Mouse (Mus musculus) forelimb bud, embryonic 11.5 days (tissue): ENCODE data around the gene Ucn.
A peak's percentile ranks its signal among the peaks of the same experiment; 100 is the strongest.

Experiments used
- DNase-seq: peaks from one replicate; pipeline ENCODE4 v3.0.0-alpha.2; 2012; ENCODE audit warnings: low read depth, low spot score

The Ucn gene

GRCm38 (mm10) chr5:31138241-31138967 lies at the start of gene Ucn:
Ucn (minus strand) TSS chr5:31138829.
- DNase-seq, result no peak

DNA sequence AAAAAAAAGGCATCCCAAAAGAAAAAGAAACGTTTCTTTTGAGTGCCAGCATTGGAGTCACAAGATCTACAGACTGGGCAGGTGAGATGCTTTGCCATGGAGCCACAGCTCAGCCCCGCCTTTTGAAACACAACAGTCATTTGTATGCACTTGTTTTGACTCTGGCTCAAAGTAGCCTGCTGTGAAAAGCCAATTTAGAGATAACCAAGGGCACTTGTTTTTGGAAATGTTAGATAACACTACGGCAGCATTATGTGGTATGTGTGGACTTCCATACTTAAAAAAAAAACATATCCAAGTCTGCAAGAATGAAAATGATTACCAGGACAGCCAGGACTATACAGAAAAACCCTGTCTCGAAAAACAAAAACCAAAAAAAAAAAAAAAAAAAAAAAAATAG lies 45.0 kb upstream of the Ucn start:
- no peak for DNase-seq

DNA sequence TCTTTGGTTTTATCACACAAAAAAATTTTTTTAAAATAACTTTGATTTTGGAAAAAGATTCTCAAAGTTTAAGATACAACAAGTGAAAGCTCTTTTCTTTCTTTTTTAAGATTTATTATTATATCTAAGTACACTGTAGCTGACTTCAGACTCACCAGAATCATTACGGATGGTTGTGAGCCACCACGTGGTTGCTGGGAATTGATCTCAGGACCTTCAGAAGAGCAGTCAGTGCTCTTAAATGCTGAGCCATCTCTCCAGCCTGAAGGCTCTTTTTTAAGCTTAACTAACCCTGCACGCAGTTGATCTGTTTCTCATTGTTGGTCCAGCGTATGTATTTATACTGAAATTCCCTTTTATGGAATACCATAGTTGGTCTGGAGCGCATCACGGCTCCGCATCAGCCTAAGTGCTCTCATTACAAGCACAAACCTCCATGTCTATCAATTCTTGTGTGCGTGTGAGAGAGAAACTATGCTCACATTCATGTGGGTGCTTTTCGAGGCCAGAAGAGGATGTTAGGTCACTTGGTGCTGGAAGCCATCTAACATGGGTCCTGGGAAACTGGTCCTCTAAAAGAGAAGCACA lies 42.6 kb upstream of the Ucn start:
- no peak for DNase-seq

DNA sequence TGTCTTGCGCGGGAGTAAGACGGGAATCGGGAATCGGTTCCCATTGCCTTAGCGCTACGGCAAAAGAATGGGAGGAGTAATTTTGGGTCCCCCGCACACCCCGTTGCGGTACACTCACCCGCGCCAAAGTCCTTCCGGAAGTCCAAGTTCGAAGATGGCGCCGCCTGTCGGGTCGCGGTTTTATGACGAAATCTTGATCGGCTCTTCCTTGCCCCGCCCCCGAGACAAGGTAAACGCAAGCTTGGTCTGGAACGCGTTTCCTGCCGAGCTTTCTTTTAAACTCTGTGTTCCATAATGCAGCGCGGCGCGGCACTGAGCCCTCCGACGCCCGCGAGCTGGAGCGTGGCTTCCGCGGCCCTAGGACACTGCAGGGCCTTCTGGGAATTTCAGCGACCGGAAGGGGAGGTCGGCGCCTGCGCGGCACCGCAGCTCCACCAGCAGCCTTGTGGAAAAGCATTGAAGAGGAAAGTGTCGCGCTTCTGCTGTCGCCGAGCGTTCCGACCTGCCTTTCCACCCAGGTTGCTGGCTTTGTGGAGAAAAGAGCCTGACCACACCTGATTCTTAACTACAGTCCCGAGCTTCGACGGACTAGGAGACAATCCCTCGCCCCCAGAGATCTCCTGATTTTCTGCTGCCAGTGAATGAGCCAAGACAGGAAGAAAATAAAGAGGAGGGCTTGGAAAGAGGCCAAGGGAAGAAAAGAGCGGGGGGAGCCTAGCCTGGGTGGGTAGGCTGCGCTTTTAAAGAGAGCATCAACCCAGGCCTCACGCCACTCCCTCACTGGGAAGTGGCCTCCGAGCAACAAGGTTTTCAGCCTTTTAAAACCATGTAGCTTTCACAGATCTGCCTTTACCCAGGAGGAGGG lies 41.4 kb upstream of the Ucn start, which contains the start of the genes Gm29609 and Gtf3c2:
Gene Gm29609, minus strand, starts transcription at position 146 of the 865 bp plus-strand sequence.
Gene Gtf3c2, minus strand, starts transcription at position 379 of the 865 bp plus-strand sequence.
- DNase-seq, result peak; percentile 96

- DNase-seq, result peak; percentile 21
Observed at GRCm38 (mm10) chr5:31179301-31179765, 40.7 kb upstream of the Ucn start.

GRCm38 (mm10) chr5:31168630-31169029 lies 30.0 kb upstream of the Ucn start:
- DNase-seq, result no peak

- no peak for DNase-seq
Observed at GRCm38 (mm10) chr5:31164878-31165277, 26.2 kb upstream of the Ucn start.

- no peak for DNase-seq
Observed at GRCm38 (mm10) chr5:31162462-31162861, 23.8 kb upstream of the Ucn start.

GRCm38 (mm10) chr5:31154152-31154553 lies 15.5 kb upstream of the Ucn start, which contains the start of gene Mpv17:
Mpv17 (minus strand) TSS chr5:31154251.
- peak; percentile 88 for DNase-seq

GRCm38 (mm10) chr5:31153516-31154151 lies 15.0 kb upstream of the Ucn start:
- DNase-seq, result no peak

- DNase-seq, result no peak
Observed at GRCm38 (mm10) chr5:31151746-31152145, 13.1 kb upstream of the Ucn start.

DNA sequence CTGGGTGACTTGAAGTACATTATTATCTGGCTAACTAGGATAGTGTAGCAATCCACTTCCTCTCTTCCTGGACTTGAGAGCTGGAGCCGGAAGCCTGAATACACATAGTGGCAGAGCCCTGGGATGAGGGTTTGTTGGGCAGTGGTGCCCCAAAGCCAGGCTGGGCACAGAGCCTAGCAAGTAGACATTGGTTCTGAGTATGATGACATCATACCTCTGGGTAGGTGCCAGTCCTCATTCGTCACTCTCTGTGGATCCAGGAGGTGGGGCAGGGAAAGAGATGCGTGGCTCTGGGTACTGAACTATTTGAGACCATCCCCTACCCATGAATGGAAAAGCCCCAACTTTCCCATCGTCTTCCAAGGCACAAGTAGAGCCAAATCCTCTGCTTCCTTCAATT lies 11.2 kb upstream of the Ucn start:
- DNase-seq, result no peak

- peak; percentile 30 for DNase-seq
Observed at GRCm38 (mm10) chr5:31138968-31139425, 368 bp upstream of the Ucn start.

GRCm38 (mm10) chr5:31137658-31138057 lies 971 bp downstream of the Ucn start:
- no peak for DNase-seq

DNA sequence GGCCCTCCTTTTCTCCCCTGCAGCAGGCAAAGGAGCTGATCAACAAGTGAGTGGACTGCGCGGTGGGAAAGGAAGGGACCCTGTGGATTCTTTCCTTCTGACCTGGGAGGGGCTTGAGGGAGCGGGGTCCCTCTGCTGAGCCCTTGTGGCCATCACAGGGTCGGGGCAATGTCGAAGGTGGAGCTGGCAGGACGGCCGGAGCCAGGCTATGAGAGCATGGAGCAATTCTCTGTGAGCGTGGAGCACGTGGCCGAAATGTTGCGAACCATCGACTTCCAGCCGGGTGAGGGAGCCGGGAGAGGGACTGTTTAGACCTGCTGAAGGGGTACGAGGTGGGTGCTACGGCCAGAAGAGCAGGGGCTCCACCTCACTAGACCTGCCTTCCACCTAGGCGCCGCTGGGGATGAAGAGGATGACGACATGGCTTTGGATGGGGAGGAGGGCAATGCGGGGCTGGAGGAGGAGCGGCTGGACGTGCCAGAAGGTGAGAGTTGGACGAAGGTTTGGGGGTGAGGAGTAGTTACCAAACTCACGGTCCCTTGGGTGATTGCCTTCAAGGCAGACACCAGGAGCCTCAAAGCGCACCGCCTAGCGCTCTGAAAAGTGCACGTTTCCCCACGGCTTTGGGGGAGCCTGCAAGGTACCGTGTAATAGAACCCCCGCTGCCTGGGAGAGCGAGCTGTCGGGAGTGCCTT lies 1.8 kb downstream of the Ucn start:
- DNase-seq, result no peak

DNA sequence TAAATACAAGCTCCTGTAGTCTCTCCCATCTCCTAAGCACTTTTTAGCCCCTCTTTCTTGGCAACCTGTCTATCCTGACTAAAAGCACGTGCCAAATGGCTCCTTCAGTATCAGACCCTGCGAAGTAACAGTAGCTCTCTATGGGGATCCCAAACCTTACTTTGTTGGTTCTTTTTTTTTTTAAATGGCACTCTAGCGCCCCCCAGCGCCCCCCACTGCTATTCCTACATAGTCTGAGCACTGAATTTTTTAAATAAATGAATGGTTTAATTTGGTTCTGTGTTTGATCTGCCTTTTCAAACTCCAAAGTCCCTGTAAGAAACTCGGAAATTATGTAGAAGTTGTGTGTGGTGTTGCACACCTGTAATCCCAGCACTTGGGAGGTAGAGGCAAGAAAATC lies 12.6 kb downstream of the Ucn start:
- no peak for DNase-seq

DNA sequence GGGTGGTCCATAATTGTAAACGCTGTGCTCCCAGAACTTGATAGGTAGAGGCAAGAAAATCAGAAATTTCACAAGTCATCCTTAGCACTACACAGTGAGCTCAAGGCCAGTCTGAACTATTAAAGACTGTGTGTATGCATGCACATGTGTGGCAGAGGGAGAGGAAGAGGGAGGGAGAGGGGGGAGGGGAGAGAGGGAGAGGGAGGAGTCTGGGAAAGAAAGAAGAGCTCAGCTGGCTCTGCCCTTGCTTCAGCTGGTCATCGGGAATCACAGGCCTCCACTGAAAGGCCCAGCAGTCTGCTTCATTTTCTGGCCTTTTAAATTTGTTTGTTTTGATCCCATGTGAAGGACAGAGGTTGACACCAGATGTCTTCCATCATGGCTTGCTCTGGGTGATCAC lies 15.1 kb downstream of the Ucn start:
- no peak for DNase-seq

DNA sequence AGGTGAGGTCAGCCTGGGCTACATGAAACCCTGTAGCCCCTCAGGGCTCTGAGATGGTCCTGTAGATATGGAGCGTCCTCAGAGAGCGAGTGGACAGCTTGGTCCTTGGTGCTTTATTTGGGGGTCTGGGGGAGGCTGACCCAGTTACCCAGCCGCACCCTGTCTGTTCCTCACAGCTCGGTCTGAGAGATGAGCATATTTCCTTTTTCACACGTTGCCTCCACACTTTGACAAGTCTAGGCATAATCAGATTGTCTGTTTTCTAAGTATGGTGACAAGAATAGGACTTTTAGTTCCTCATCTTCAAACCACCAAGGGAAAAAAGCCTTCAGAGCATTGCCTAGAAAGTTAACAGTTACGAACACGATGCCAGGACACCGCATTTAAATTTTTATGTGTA lies 17.5 kb downstream of the Ucn start:
- DNase-seq, result no peak

- DNase-seq, result no peak
Observed at GRCm38 (mm10) chr5:31116912-31117311, 21.7 kb downstream of the Ucn start.

- no peak for DNase-seq
Observed at GRCm38 (mm10) chr5:31116354-31116753, 22.3 kb downstream of the Ucn start, which contains the start of gene Trim54. Trim54 (plus strand) TSS chr5:31116712.

DNA sequence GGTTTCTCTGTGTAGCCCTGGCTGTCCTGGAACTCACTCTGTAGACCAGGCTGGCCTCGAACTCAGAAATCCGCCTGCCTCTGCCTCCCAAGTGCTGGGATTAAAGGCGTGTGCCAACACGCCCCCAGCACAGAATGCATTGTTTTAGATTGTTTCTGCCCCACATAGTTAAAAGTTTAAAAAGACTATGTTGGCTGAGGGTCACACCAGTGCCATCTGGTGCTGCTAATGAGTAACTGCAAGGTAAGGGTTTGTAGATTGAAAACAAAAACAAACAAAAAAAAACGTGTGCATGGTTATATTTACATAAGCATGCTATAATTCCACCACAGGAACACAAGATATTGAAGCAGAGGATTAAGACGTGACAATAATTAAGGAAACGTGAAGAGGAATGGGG lies 27.8 kb downstream of the Ucn start:
- DNase-seq, result no peak
